Mouse (Mus musculus) limb, embryonic 14.5 days (tissue): ENCODE measurements around the gene 5830411N06Rik. TPM values are rescaled to one million over a fixed set of nuclear protein-coding genes. Genes with fewer than 3 reads are reported as not detected.

Experiments
- ATAC-seq: fragments of 200-750 bp; cut with Nextera tagmentation; 2 replicates; pipeline ENCODE4 v1.8.0; 2017; ENCODE audit warnings: low read depth, moderate number of reproducible peaks, moderate TSS enrichment; ENCODE audit not compliant: low FRiP score
- DNase-seq: peaks from one replicate; pipeline ENCODE4 v3.0.0-alpha.2; 2015; ENCODE audit warnings: low spot score
- H3K27ac ChIP-seq: fragments of 300-500 bp; sonication (generic); replicated peaks from 2 replicates; pipeline ENCODE4 v1.5.1; 2014; ENCODE audit warnings: low read depth, mild to moderate bottlenecking, low read length, moderate library complexity, mixed read lengths
- H3K27me3 ChIP-seq: fragments of 300-500 bp; sonication (generic); 2 replicates; pipeline ENCODE4 v1.6.1; 2014; ENCODE audit warnings: low read length, mixed read lengths; ENCODE audit not compliant: control insufficient read depth, insufficient read depth
- H3K36me3 ChIP-seq: fragments of 300-500 bp; sonication (generic); 2 replicates; pipeline ENCODE4 v1.6.1; 2014; ENCODE audit warnings: mild to moderate bottlenecking, low read length, moderate library complexity, mixed read lengths; ENCODE audit not compliant: control insufficient read depth, insufficient read depth
- H3K4me1 ChIP-seq: fragments of 300-500 bp; sonication (generic); 2 replicates; pipeline ENCODE4 v1.6.1; 2014; ENCODE audit warnings: antibody characterized with exemption, low read length, mixed read lengths; ENCODE audit not compliant: control insufficient read depth, insufficient read depth
- H3K4me2 ChIP-seq: fragments of 300-500 bp; sonication (generic); replicated peaks from 2 replicates; pipeline ENCODE4 v1.6.1; 2014; ENCODE audit warnings: low read depth, mild to moderate bottlenecking, low read length, moderate library complexity; ENCODE audit not compliant: severe bottlenecking
- H3K4me3 ChIP-seq: fragments of 300-500 bp; sonication (generic); replicated peaks from 2 replicates; pipeline ENCODE4 v1.5.1; 2014; ENCODE audit warnings: low read length
- H3K9ac ChIP-seq: fragments of 300-500 bp; sonication (generic); 2 replicates; pipeline ENCODE4 v1.6.1; 2014; ENCODE audit warnings: mild to moderate bottlenecking, low read depth, low read length, moderate library complexity; ENCODE audit not compliant: severe bottlenecking
- H3K9me3 ChIP-seq: fragments of 300-500 bp; sonication (generic); 2 replicates; pipeline ENCODE4 v1.6.1; 2016; ENCODE audit warnings: low read length; ENCODE audit not compliant: control insufficient read depth
- POLR2A ChIP-seq: fragments of 200-500 bp; IDR thresholded peaks from 2 replicates; pipeline ENCODE4 v1.8.0; 2012; ENCODE audit warnings: inconsistent platforms, mild to moderate bottlenecking, moderate library complexity, borderline replicate concordance; ENCODE audit not compliant: insufficient read depth, insufficient read length; ENCODE audit errors: extremely low read depth
- WGBS: fragments of 180-500 bp; shearing (Covaris S2); extraction: QIAGEN DNeasy Blood & Tissue Kit; methylation state at CpG from one replicate; pipeline ENCODE4 v1.1.7; 2014; 5-methylcytosine and 5-hydroxymethylcytosine counted together
- polyA plus RNA-seq, 2 experiments: library from polyadenylated mRNA; depleted of rRNA in 1 of 2; stranded (reverse) in 1 of 2; unstranded in 1 of 2; fragments of >200 nt; fragmentation: Nextera tagmentation in 1 of 2; extraction: Ambion mirVana in 1 of 2; gene quantifications; 2 replicates each; pipeline versions ENCODE4 v1.2.1 to v1.2.3; 2012 to 2014

The 5830411N06Rik gene
- polyA plus RNA-seq, 2 experiments: 0.03 TPM; not detected in 1

DNA sequence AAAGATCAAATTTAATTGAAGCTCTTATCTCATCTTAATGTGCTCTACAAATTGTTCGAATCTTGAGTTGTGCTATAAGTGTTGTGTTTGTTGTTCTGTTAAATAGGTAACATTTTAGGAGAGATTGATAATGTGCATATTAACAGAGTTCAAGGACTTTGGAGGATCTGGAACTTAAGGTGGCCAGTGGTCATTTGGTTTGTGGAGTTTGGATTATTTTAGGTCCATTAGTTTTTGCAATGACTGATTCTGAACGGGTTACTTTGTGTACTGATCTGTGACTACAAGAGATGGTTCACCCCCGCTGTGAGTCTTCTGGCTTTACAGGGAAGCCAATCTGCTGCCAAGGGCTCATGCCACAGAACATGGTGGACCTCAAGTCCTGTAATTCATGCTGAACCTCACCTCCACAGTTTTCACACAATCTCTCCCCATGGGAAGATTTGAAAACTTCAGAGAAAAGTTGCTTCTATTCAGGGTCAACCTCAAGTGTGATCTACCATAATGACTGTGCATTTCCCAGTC, 72.8 kb downstream of the 5830411N06Rik start:
- Histone ChIP-seq H3K4me2 (no peak overlapping the region), H3K9ac (no peak overlapping the region), H3K4me3 (no peak overlapping the region), H3K36me3 (no peaks in the 10 kb centered on the region), H3K9me3 (no peaks in the 10 kb centered on the region), H3K27ac (no peak overlapping the region), H3K27me3 (no peaks in the 10 kb centered on the region), H3K4me1 (no peaks in the 10 kb centered on the region)
- ATAC-seq (no peak), DNase-seq (no peak)
- 79% methylated on average over 3 of the region's 3 CpGs for WGBS
- TF ChIP-seq POLR2A: no peak

GRCm38 (mm10) chr7:140320558-140320957, 73.5 kb downstream of the 5830411N06Rik start, which contains the start of gene Olfr525:
Gene Olfr525 (plus strand): TSS chr7:140320858.
- H3K27ac ChIP-seq: no peak within 1 kb of the TSS
- no peak for ATAC-seq
- no peaks in the 10 kb centered on the region for H3K4me1 ChIP-seq
- no peaks in the 10 kb centered on the region for H3K27me3 ChIP-seq
- DNase-seq: no peak
- WGBS: 32% methylated on average over 1 of the region's 1 CpGs
- no peak within 1 kb of the TSS for H3K4me3 ChIP-seq
- no peaks in the 10 kb centered on the region for H3K9me3 ChIP-seq
- no peaks in the 10 kb centered on the region for H3K36me3 ChIP-seq
- TF ChIP-seq POLR2A: no peak
- no peak within 1 kb of the TSS for H3K9ac ChIP-seq
- H3K4me2 ChIP-seq: no peak within 1 kb of the TSS

GRCm38 (mm10) chr7:140321135-140321534, 74.1 kb downstream of the 5830411N06Rik start:
- Histone ChIP-seq H3K4me1 (no peaks in the 10 kb centered on the region), H3K27ac (no peak overlapping the region), H3K9ac (no peak overlapping the region), H3K4me3 (no peak overlapping the region), H3K36me3 (no peaks in the 10 kb centered on the region), H3K9me3 (no peaks in the 10 kb centered on the region), H3K27me3 (no peaks in the 10 kb centered on the region), H3K4me2 (no peak overlapping the region)
- ATAC-seq (no peak), DNase-seq (no peak)
- TF ChIP-seq POLR2A: no peak

DNA sequence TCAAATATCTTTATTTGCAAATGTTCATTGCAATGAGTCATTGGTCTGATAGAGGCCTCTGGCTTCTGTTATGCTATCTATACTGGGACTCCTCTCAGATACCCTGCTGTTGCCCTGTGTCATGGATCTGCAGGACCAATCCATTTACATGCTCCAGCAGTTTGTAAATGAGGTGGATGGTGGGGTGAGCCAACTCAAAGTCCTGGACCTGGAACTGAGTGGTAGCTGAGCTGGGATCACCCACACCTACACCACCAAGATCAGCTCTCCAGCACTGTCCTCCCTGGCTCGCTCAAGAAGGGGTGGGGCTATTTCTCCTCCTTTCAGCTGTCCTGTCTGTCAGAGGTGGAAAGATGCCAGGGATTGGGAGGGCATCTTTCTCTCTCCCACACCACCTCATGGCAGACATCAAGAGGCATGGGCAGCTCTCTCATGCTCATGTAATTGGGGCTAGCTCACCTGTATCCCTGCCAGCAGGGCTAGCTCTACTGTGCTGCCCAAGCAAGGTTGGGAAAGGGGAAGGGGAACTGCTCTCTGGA, 82.8 kb downstream of the 5830411N06Rik start:
- Histone ChIP-seq H3K4me3 (no peak overlapping the region), H3K9me3 (no peaks in the 10 kb centered on the region), H3K36me3 (no peaks in the 10 kb centered on the region), H3K9ac (no peak overlapping the region), H3K4me2 (no peak overlapping the region), H3K4me1 (no peaks in the 10 kb centered on the region), H3K27me3 (no peaks in the 10 kb centered on the region), H3K27ac (no peak overlapping the region)
- DNase-seq (no peak), ATAC-seq (no peak)
- TF ChIP-seq POLR2A: no peak
- 56% methylated on average over 1 of the region's 1 CpGs for WGBS

DNA sequence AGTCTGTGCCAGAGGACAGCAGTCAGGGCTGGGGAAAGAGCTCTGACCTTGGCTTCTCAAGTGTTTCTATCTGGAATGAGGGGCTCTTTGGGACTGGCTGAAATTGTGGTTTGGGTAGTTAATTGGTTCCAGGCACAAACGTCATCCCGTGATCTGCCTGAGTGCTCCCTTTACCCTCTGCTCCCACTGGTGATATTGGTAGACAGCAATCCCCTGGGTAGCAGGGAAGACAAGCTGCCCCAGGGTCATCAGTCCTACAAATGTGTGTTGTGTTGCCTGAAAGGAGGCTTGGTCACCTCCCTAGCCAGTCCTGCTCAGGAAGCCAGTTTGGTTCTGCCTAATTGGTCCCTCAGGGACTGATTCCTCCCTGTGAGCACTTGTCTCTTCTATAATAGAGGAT, 86.6 kb downstream of the 5830411N06Rik start, which contains the start of gene Olfr527:
Olfr527 (plus strand) TSS at position 301 of the 400 bp plus-strand sequence.
- no peak for TF ChIP-seq POLR2A
- Histone ChIP-seq H3K27me3 (no peaks in the 10 kb centered on the region), H3K9me3 (no peaks in the 10 kb centered on the region), H3K27ac (no peak within 1 kb of the TSS), H3K4me2 (no peak within 1 kb of the TSS), H3K9ac (no peak within 1 kb of the TSS), H3K36me3 (no peaks in the 10 kb centered on the region), H3K4me3 (no peak within 1 kb of the TSS), H3K4me1 (no peaks in the 10 kb centered on the region)
- 58% methylated on average over 2 of the region's 2 CpGs for WGBS
- ATAC-seq (no peak), DNase-seq (no peak)

Other genes with a start within 250 kb of the 5830411N06Rik start
- gene Zfp511, start 210.9 kb upstream of the 5830411N06Rik start, polyA plus RNA-seq (2012; rRNA removed): 58.3 and 75.1 TPM in 2 replicates
- gene Zfp511, start 210.9 kb upstream of the 5830411N06Rik start, polyA plus RNA-seq (2014; fragmentation: Nextera tagmentation; extraction: Ambion mirVana): 37.2 and 41.1 TPM in 2 replicates
- gene Tubgcp2, start 210.6 kb upstream of the 5830411N06Rik start, polyA plus RNA-seq (2012; rRNA removed): 69.1 and 76.7 TPM in 2 replicates
- gene Tubgcp2, start 210.6 kb upstream of the 5830411N06Rik start, polyA plus RNA-seq (2014; fragmentation: Nextera tagmentation; extraction: Ambion mirVana): 58.8 and 66.2 TPM in 2 replicates
- gene Msx3, start 198.2 kb upstream of the 5830411N06Rik start, polyA plus RNA-seq (2012; rRNA removed): not detected in 2 replicates
- gene Msx3, start 198.2 kb upstream of the 5830411N06Rik start, polyA plus RNA-seq (2014; fragmentation: Nextera tagmentation; extraction: Ambion mirVana): not detected in 2 replicates
- 0.46 and 0.65 TPM in 2 replicates for gene Caly, start 164.7 kb upstream of the 5830411N06Rik start, polyA plus RNA-seq (2012; rRNA removed)
- 0.69 and 0.77 TPM in 2 replicates for gene Caly, start 164.7 kb upstream of the 5830411N06Rik start, polyA plus RNA-seq (2014; fragmentation: Nextera tagmentation; extraction: Ambion mirVana)
- gene Prap1, start 153.9 kb upstream of the 5830411N06Rik start, polyA plus RNA-seq (2012; rRNA removed): 0.80 and 13.6 TPM in 2 replicates
- gene Prap1, start 153.9 kb upstream of the 5830411N06Rik start, polyA plus RNA-seq (2014; fragmentation: Nextera tagmentation; extraction: Ambion mirVana): 0.33 TPM in 1 of 2 replicates, not detected in the other
- 30.3 TPM in 2 replicates for gene Fuom, start 144.8 kb upstream of the 5830411N06Rik start, polyA plus RNA-seq (2012; rRNA removed)
- 28.3 and 28.8 TPM in 2 replicates for gene Fuom, start 144.8 kb upstream of the 5830411N06Rik start, polyA plus RNA-seq (2014; fragmentation: Nextera tagmentation; extraction: Ambion mirVana)
- 12.6 and 13.5 TPM in 2 replicates for gene Paox, start 131.5 kb upstream of the 5830411N06Rik start, polyA plus RNA-seq (2012; rRNA removed)
- gene Paox, start 131.5 kb upstream of the 5830411N06Rik start, polyA plus RNA-seq (2014; fragmentation: Nextera tagmentation; extraction: Ambion mirVana): 17.8 and 19.4 TPM in 2 replicates
- gene Echs1, start 130.8 kb upstream of the 5830411N06Rik start, polyA plus RNA-seq (2012; rRNA removed): 78.1 and 127 TPM in 2 replicates
- gene Echs1, start 130.8 kb upstream of the 5830411N06Rik start, polyA plus RNA-seq (2014; fragmentation: Nextera tagmentation; extraction: Ambion mirVana): 153 and 159 TPM in 2 replicates
- gene Mtg1, start 109.7 kb upstream of the 5830411N06Rik start, polyA plus RNA-seq (2012; rRNA removed): 26.5 and 28.8 TPM in 2 replicates
- 22.9 and 28.4 TPM in 2 replicates for gene Mtg1, start 109.7 kb upstream of the 5830411N06Rik start, polyA plus RNA-seq (2014; fragmentation: Nextera tagmentation; extraction: Ambion mirVana)
- gene Sprn, start 92.4 kb upstream of the 5830411N06Rik start, polyA plus RNA-seq (2012; rRNA removed): 0.20 and 0.24 TPM in 2 replicates
- 0.14 and 0.26 TPM in 2 replicates for gene Sprn, start 92.4 kb upstream of the 5830411N06Rik start, polyA plus RNA-seq (2014; fragmentation: Nextera tagmentation; extraction: Ambion mirVana)
- not detected in 2 replicates for gene Olfr522, start 82.5 kb upstream of the 5830411N06Rik start, polyA plus RNA-seq (2012; rRNA removed)
- gene Olfr522, start 82.5 kb upstream of the 5830411N06Rik start, polyA plus RNA-seq (2014; fragmentation: Nextera tagmentation; extraction: Ambion mirVana): not detected in 2 replicates
- gene Olfr523, start 74.1 kb upstream of the 5830411N06Rik start, polyA plus RNA-seq (2012; rRNA removed): not detected in 2 replicates
- not detected in 2 replicates for gene Olfr523, start 74.1 kb upstream of the 5830411N06Rik start, polyA plus RNA-seq (2014; fragmentation: Nextera tagmentation; extraction: Ambion mirVana)
- not detected in 2 replicates for gene Olfr524, start 41.3 kb upstream of the 5830411N06Rik start, polyA plus RNA-seq (2012; rRNA removed)
- not detected in 2 replicates for gene Olfr524, start 41.3 kb upstream of the 5830411N06Rik start, polyA plus RNA-seq (2014; fragmentation: Nextera tagmentation; extraction: Ambion mirVana)
- 0.04 and 0.05 TPM in 2 replicates for gene Cd163l1, start 29.0 kb upstream of the 5830411N06Rik start, polyA plus RNA-seq (2012; rRNA removed)
- 0.11 TPM in 2 replicates for gene Cd163l1, start 29.0 kb upstream of the 5830411N06Rik start, polyA plus RNA-seq (2014; fragmentation: Nextera tagmentation; extraction: Ambion mirVana)
- gene Olfr525, start 73.6 kb downstream of the 5830411N06Rik start, polyA plus RNA-seq (2012; rRNA removed): not detected in 2 replicates
- gene Olfr525, start 73.6 kb downstream of the 5830411N06Rik start, polyA plus RNA-seq (2014; fragmentation: Nextera tagmentation; extraction: Ambion mirVana): not detected in 2 replicates
- not detected in 2 replicates for gene Olfr527, start 86.7 kb downstream of the 5830411N06Rik start, polyA plus RNA-seq (2012; rRNA removed)
- gene Olfr527, start 86.7 kb downstream of the 5830411N06Rik start, polyA plus RNA-seq (2014; fragmentation: Nextera tagmentation; extraction: Ambion mirVana): not detected in 2 replicates
- not detected in 2 replicates for gene Olfr60, start 114.4 kb downstream of the 5830411N06Rik start, polyA plus RNA-seq (2012; rRNA removed)
- not detected in 2 replicates for gene Olfr60, start 114.4 kb downstream of the 5830411N06Rik start, polyA plus RNA-seq (2014; fragmentation: Nextera tagmentation; extraction: Ambion mirVana)
- not detected in 2 replicates for gene Olfr530, start 129.0 kb downstream of the 5830411N06Rik start, polyA plus RNA-seq (2012; rRNA removed)
- gene Olfr530, start 129.0 kb downstream of the 5830411N06Rik start, polyA plus RNA-seq (2014; fragmentation: Nextera tagmentation; extraction: Ambion mirVana): not detected in 2 replicates
- gene Olfr531, start 155.6 kb downstream of the 5830411N06Rik start, polyA plus RNA-seq (2012; rRNA removed): not detected in 2 replicates
- not detected in 2 replicates for gene Olfr531, start 155.6 kb downstream of the 5830411N06Rik start, polyA plus RNA-seq (2014; fragmentation: Nextera tagmentation; extraction: Ambion mirVana)
- gene Olfr532, start 174.4 kb downstream of the 5830411N06Rik start, polyA plus RNA-seq (2012; rRNA removed): not detected in 2 replicates
- not detected in 2 replicates for gene Olfr532, start 174.4 kb downstream of the 5830411N06Rik start, polyA plus RNA-seq (2014; fragmentation: Nextera tagmentation; extraction: Ambion mirVana)
- not detected in 2 replicates for gene Olfr533, start 216.1 kb downstream of the 5830411N06Rik start, polyA plus RNA-seq (2012; rRNA removed)
- gene Olfr533, start 216.1 kb downstream of the 5830411N06Rik start, polyA plus RNA-seq (2014; fragmentation: Nextera tagmentation; extraction: Ambion mirVana): not detected in 2 replicates
- gene Olfr535, start 236.9 kb downstream of the 5830411N06Rik start, polyA plus RNA-seq (2012; rRNA removed): not detected in 2 replicates
- not detected in 2 replicates for gene Olfr535, start 236.9 kb downstream of the 5830411N06Rik start, polyA plus RNA-seq (2014; fragmentation: Nextera tagmentation; extraction: Ambion mirVana)